Mouse (Mus musculus) embryonic facial prominence, embryonic 10.5 days (tissue): ENCODE measurements around the gene Glod4. TPM values are rescaled to one million over a fixed set of nuclear protein-coding genes. Genes with fewer than 3 reads are reported as not detected.

Experiments used
- DNase-seq: peaks from one replicate; pipeline ENCODE4 v3.0.0-alpha.2; 2017; ENCODE audit warnings: low spot score
- H3K27ac ChIP-seq: fragments of 300-500 bp; sonication (generic); replicated peaks from 2 replicates; pipeline ENCODE4 v1.5.1; 2016; ENCODE audit warnings: mild to moderate bottlenecking
- H3K27me3 ChIP-seq: fragments of 300-500 bp; sonication (generic); replicated peaks from 2 replicates; pipeline ENCODE4 v1.6.1; 2016; ENCODE audit warnings: low read depth, mild to moderate bottlenecking; ENCODE audit not compliant: poor library complexity, severe bottlenecking
- H3K36me3 ChIP-seq: fragments of 300-500 bp; sonication (generic); replicated peaks from 2 replicates; pipeline ENCODE4 v1.6.1; 2016; ENCODE audit warnings: mild to moderate bottlenecking, moderate library complexity
- H3K4me1 ChIP-seq: fragments of 300-500 bp; sonication (generic); 2 replicates; pipeline ENCODE4 v1.6.1; 2016
- H3K4me3 ChIP-seq: fragments of 300-500 bp; sonication (generic); 2 replicates; pipeline ENCODE4 v1.5.1; 2016; ENCODE audit warnings: mild to moderate bottlenecking, moderate library complexity
- H3K9me3 ChIP-seq: fragments of 300-500 bp; sonication (generic); 2 replicates; pipeline ENCODE4 v1.6.1; 2016; ENCODE audit warnings: mild to moderate bottlenecking
- WGBS: fragments of 180-500 bp; shearing (Covaris S2); methylation state at CpG from one replicate; pipeline ENCODE4 v1.1.7; 2016; 5-methylcytosine and 5-hydroxymethylcytosine counted together
- polyA plus RNA-seq: library from polyadenylated mRNA; unstranded; fragments of >200 nt; fragmentation: Nextera tagmentation; extraction: Ambion mirVana; gene quantifications from 2 replicates; pipeline ENCODE4 v1.2.1, GENCODE M21; 2016

Glod4 gene
- polyA plus RNA-seq, 1 experiment from 2014 or later, result 142 TPM

DNA sequence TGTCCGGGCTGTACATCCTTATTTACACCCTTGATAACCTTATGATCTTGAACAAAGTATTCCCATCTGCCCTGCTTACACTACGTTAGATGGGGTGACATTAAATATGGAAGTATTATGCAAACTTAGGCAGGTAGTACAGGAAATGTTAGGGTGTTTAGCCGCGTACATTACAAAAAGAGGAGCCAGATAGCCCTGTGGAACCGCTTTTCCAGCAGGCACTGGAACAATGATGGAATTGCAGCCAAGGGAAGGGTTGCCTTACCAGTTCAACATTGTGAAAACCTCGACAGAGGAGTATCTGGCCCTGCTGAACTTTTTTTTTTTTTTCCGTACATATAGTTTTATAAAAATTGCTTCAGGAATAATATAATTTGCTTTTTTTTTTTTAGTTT, 63.4 kb downstream of the Glod4 start:
- Histone ChIP-seq H3K27me3 (no peaks in the 10 kb centered on the region), H3K36me3 (peaks cover 7% of the 10 kb centered on the region; the same call in 1 of the 2 replicates), H3K4me3 (peak overlapping the region; percentile 86), H3K9me3 (no peaks in the 10 kb centered on the region), H3K4me1 (peaks cover 15% of the 10 kb centered on the region), H3K27ac (peak overlapping the region; percentile 83; the same call in 1 of the 2 replicates)
- WGBS, result 22% methylated on average over 7 of the region's 7 CpGs
- no peak for DNase-seq

DNA sequence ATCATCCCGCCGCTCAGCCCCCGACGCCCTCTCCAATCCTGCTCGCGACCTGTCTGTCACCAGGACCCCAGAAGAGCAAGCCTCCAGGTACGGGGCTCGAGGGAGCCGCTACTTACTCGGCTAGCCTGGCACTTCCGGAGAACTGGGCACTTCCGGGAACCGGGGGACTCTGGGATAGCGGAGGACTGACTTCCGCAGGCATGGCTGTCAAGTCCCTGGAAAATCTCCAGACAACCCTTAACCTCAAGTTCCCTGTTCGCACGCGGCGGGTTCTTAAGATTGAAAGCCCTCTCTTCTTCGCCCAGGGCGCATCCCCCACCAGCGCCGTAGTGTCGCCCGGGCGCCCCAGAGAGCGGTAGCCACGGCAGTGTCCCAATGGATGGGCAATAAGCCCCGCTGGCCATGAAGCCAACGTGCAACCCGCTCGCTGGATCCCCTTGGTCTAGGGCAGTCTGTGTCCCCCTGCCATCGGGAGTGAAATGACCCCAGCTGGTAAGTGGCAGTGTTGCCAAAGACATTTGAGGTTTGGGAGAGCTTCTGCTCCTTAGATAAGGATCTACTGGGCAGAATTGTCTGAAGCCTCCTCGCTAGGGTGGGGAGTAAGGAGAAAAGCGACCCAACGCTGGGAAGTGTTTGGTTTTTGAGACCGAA, 63.9 kb downstream of the Glod4 start, which contains the start of the genes Vps53 and Fam57a:
Vps53 (minus strand) TSS at position 153 of the 651 bp plus-strand sequence.
Fam57a (plus strand) TSS at position 177 of the 651 bp plus-strand sequence.
- H3K27me3 ChIP-seq, result no peaks in the 10 kb centered on the region
- WGBS, result under 1% methylated on average over 37 of the region's 37 CpGs
- peak; percentile 88 for DNase-seq

DNA sequence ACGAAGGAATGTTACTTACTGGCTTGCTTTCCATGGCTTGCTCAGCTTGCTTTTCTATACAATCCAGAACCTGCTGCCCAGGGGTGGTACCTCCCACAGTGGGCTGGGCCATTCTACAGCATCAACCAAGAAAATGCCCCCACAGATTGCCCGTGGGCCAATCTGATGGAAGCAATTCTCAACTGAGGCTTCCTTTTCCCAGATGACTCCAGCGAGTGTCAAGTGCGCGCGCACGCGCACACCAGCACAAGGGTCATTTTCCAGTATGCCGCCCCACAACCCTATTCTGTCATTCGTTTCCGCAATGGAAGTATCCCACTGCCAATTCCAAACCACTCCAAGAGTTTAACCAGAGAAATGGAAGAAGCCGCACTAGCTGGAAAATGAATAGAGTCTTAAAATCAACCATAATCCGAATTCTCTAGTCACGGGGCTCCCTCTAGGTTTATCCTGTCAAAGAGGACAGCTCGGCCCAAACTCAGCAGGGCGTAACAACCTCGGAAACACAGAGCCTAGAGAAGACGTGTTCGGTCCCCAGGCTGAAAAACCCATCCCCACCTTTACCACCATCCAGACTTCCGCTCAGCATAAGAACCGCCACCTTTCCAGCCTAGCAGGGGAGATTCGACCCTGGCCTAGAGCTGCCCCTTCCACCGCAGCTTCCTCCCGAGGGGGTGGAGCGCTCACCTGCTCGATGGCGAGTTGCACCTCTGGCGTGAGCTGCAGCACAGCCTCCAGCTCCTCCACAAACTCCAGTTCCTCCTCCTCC, 64.6 kb downstream of the Glod4 start:
- peaks cover 15% of the 10 kb centered on the region for H3K4me1 ChIP-seq
- 4% methylated on average over 28 of the region's 28 CpGs for WGBS
- H3K27me3 ChIP-seq, result no peaks in the 10 kb centered on the region
- peaks cover 9% of the 10 kb centered on the region for H3K36me3 ChIP-seq
- no peaks in the 10 kb centered on the region for H3K9me3 ChIP-seq
- peak overlapping the region; percentile 83 for H3K27ac ChIP-seq
- peak overlapping the region; percentile 86 for H3K4me3 ChIP-seq
- DNase-seq, result peak; percentile 58

More for the DNA sequence above, 63.9 kb downstream of the Glod4 start, which contains the start of the genes Vps53 and Fam57a:
- Histone ChIP-seq H3K4me1 (peaks cover 15% of the 10 kb centered on the region), H3K27ac (peak within 1 kb of the TSS; percentile 83), H3K4me3 (peak within 1 kb of the TSS; percentile 86), H3K36me3 (peaks cover 7% of the 10 kb centered on the region; the same call in 1 of the 2 replicates), H3K9me3 (no peaks in the 10 kb centered on the region)

DNA sequence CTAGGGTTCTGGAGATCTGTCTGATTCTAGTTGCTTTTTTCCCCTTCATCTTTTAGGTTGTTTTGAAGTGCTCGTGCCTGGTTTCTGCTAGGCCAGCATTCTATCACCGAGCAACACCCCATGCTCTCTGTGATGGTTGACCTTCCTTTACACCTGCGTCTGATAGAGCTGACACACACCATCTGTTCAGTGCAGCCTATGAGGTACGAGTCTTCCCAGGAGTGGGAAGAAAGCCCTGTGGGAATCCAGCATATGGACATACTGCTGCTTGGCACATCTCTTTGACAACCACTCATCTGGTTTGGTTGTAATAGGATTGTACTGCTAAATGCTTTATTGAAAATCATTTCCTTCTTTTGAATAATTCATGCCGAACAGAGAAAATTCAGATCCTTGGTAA, 73.3 kb downstream of the Glod4 start:
- no peak for DNase-seq
- Histone ChIP-seq H3K27ac (no peak overlapping the region), H3K4me3 (no peak overlapping the region), H3K9me3 (no peaks in the 10 kb centered on the region), H3K27me3 (no peaks in the 10 kb centered on the region), H3K36me3 (peaks cover 22% of the 10 kb centered on the region), H3K4me1 (no peaks in the 10 kb centered on the region)
- WGBS, result 84% methylated on average over 5 of the region's 5 CpGs

DNA sequence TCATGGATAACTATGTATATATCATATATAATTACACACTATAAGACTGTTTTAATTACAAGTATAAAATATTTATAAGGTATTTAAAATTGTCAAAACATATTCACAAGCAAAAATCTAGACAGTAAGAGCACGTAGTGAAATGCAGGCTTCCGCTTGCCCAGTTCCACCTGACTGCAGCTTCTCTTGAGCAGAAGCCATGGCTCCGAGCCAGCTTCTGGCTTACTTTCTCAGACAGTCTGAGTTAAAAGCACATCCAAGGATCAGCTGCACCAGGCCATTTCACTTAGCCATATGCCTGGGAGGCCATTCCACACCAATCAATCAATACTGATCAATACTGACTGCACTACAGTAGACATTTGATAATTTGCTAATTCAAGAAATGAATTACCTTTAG, 74.5 kb downstream of the Glod4 start:
- no peaks in the 10 kb centered on the region for H3K27me3 ChIP-seq
- no peak for DNase-seq
- 91% methylated on average over 3 of the region's 3 CpGs for WGBS

DNA sequence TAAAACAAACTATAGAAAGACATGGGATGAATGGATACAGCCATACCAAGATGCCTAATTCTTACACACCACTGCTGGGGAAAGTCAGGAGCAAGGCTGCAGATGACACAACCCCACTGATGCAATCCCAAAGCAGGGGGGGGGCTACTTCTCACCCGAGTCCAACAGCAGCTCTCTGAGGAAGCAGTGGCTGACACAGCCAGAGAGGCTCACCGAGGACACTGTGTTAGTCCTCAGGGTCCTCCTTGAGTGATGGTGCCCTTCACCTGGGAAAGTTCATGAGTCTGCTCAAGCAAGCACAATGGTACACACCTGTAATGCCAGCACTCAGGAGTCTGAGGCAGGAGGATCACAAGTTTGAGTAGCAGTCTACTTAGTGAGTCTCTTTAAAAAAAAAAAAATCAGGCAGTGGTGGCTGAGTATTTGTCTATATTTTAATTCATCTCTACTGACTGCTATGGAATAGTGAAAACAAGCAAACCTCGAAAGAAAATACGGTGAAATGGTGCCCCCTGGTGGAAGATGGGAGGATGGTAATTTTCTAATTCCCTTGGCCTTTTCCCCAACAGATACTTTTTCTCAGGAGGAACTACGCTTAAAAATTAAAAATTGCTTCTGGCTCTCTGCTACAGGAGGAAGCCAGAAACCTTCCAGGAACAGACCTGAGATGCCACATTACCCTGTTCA, 76.3 kb downstream of the Glod4 start:
- Histone ChIP-seq H3K4me3 (no peak overlapping the region), H3K9me3 (no peaks in the 10 kb centered on the region), H3K27ac (no peak overlapping the region), H3K4me1 (no peaks in the 10 kb centered on the region), H3K27me3 (no peaks in the 10 kb centered on the region), H3K36me3 (peaks cover 25% of the 10 kb centered on the region)
- DNase-seq, result peak; percentile 75
- 33% methylated on average over 5 of the region's 5 CpGs for WGBS

More for the DNA sequence above, 74.5 kb downstream of the Glod4 start:
- no peaks in the 10 kb centered on the region for H3K9me3 ChIP-seq
- no peak overlapping the region for H3K4me3 ChIP-seq
- H3K36me3 ChIP-seq, result peaks cover 27% of the 10 kb centered on the region
- H3K27ac ChIP-seq, result no peak overlapping the region
- H3K4me1 ChIP-seq, result no peaks in the 10 kb centered on the region

DNA sequence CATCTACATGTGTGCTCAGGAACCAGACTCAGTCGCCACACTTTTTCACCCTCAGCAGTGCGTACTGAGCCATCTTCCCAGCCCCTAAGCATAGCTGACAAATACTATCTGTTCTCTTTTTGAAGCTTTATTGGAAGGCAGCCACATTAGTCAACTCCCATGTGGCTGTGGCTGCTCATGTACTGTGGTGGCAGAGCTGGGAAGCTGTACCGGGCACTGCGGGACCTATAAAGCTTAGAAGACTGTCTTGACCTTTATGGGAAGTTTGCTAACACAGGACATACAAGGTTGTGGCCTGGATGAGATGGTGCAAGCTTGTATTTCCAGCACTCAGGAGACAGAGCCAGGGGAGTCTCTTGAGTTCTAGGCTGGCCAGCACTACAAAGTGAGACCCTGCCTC, 76.9 kb downstream of the Glod4 start:
- Histone ChIP-seq H3K9me3 (no peaks in the 10 kb centered on the region), H3K36me3 (peaks cover 20% of the 10 kb centered on the region), H3K27me3 (no peaks in the 10 kb centered on the region), H3K4me1 (no peaks in the 10 kb centered on the region), H3K4me3 (no peak overlapping the region), H3K27ac (no peak overlapping the region)
- DNase-seq, result no peak
- WGBS, result 96% methylated on average over 4 of the region's 4 CpGs

DNA sequence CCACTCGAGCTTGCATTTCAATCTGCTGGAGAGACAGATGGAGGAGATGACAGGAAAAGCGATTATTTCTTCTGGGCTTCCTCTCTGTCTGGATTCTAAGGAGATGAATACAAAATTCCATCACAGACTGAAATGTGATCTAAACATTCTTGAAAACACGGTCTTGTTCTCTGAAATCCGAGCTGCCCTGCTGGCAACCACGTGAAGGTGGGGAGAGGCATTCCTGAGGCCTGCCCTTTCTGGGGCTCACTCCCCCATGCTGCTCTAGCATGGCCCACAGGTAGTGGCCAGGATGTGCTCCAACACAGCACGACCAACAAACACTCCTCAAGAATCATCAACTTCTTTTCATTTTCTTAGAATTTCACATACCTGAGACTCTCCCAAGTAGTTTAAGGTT, 83.3 kb downstream of the Glod4 start:
- peaks cover 54% of the 10 kb centered on the region for H3K36me3 ChIP-seq
- 51% methylated on average over 6 of the region's 6 CpGs for WGBS
- H3K4me3 ChIP-seq, result no peak overlapping the region
- DNase-seq, result peak; percentile 32
- peaks cover 12% of the 10 kb centered on the region for H3K4me1 ChIP-seq
- H3K27me3 ChIP-seq, result no peaks in the 10 kb centered on the region
- H3K9me3 ChIP-seq, result no peaks in the 10 kb centered on the region
- peak overlapping the region; percentile 74 for H3K27ac ChIP-seq

DNA sequence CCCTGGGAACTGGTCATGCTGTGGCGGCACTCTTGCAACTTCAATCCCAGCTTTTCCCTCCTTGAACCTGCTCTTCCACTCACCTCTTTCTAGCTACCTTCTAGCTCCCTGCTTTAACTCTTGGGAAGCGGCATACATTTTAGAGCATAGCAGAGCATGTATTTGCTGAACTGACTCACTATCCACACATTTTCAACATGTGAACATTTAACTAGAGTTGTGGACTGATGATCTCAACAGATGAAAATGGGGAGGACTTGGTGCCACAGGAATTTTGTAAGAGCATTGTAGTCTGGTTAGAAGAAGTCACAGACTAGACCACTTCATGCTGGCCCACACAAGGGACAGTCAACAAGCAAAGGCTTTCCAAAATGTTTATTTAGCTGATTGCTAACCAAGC, 85.2 kb downstream of the Glod4 start:
- Histone ChIP-seq H3K36me3 (peaks cover 54% of the 10 kb centered on the region), H3K4me3 (no peak overlapping the region), H3K4me1 (peaks cover 12% of the 10 kb centered on the region), H3K27ac (no peak overlapping the region), H3K27me3 (no peaks in the 10 kb centered on the region), H3K9me3 (no peaks in the 10 kb centered on the region)
- no peak for DNase-seq
- 92% methylated on average over 2 of the region's 2 CpGs for WGBS

DNA sequence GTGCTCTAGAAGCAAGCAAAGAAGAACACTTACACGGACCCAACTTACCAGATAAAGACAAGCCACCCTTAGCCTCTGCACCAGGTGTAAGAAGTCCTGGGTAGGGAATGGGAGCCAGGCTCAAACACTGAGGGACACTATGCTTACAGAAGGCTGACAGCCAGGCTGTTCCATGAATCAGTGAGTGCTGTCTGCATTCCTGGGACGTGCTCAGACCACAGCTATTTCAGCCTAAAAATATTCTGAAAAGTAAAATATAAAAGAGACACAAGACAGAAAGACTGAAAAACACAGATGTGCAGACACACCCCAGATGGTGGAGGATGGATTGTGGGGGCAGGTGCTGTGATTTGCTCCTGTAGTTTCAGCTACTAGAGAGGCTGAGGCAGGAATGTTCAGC, 88.7 kb downstream of the Glod4 start:
- Histone ChIP-seq H3K9me3 (no peaks in the 10 kb centered on the region), H3K36me3 (peaks cover 40% of the 10 kb centered on the region), H3K27ac (no peak overlapping the region), H3K4me1 (peaks cover 2% of the 10 kb centered on the region), H3K27me3 (no peaks in the 10 kb centered on the region), H3K4me3 (no peak overlapping the region)
- WGBS, result 91% methylated on average over 2 of the region's 2 CpGs
- no peak for DNase-seq

DNA sequence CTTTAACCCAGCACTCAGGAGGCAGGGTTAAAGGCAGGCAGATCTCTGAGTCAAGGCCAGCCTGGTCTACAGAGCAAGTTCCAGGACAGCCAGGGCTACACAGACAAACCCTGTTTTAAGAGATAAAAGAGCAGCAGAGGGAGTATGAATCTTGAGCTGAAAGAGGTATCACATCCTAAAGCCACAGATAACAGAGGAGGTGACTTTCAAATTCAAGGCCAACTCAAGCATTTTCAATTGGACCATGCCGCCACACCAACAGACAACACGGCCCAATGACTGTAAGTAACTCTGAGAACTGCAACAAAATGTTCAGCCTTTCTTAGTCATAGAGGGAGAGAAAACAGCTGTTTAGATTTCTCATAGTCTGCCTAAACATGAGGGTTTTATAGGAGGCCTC, 89.3 kb downstream of the Glod4 start:
- H3K27ac ChIP-seq, result no peak overlapping the region
- no peaks in the 10 kb centered on the region for H3K9me3 ChIP-seq
- H3K27me3 ChIP-seq, result no peaks in the 10 kb centered on the region
- WGBS, result 93% methylated on average over 2 of the region's 2 CpGs
- H3K4me3 ChIP-seq, result no peak overlapping the region
- no peak for DNase-seq
- 0 out of 2 replicates have a peak, but pooled peaks cover under 1% of the 10 kb centered on the region for H3K4me1 ChIP-seq
- peaks cover 33% of the 10 kb centered on the region for H3K36me3 ChIP-seq

DNA sequence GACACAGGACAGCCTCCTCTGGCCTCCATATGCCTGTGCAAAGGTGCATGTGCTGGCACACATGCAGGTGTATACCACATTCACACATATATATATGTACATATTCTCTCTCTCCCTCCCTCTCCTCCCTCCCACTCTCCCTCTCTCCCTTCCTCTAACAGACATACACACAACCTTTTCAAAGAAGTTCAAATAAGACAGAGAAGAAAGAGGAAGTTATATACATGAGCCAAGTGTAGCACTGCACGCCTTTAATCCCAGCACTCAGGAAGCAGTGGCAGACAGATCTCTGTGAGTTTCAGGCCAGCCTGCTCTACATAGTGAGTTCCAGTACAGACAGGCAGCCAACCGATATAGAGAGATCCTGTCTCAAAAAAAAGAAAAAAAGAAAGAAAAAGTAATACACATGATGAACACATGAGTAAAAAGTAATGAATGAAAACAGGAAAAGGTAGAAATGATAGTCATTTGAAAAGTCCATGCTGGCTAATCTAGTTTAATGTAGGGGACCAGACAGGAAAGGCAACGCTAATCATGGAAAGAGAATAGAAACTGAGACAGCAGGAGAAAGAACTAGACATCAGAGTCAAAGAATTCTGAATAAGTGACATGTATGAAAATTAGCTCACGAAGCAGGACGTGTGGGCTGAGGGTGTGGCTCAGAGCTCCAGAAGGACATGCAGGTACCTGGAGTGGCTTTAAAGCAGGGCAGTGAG, 90.1 kb downstream of the Glod4 start:
- Histone ChIP-seq H3K4me3 (no peak overlapping the region), H3K36me3 (peaks cover 29% of the 10 kb centered on the region), H3K27me3 (no peaks in the 10 kb centered on the region), H3K4me1 (peaks cover 8% of the 10 kb centered on the region), H3K27ac (no peak overlapping the region), H3K9me3 (no peaks in the 10 kb centered on the region)
- WGBS, result 92% methylated on average over 5 of the region's 5 CpGs
- no peak for DNase-seq
